Mouse (Mus musculus) C2C12 (cell line): Measurements from ENCODE around the gene Nav2. TPM values are rescaled to one million over a fixed set of nuclear protein-coding genes. Genes with fewer than 3 reads are reported as not detected.

Experiments used
- H3K27me3 ChIP-seq: one replicate; pipeline ENCODE4 v1.6.1; 2011; ENCODE audit not compliant: control insufficient read depth, insufficient read depth, insufficient read length
- H3K36me3 ChIP-seq: one replicate; pipeline ENCODE4 v1.6.1; 2011; ENCODE audit not compliant: control insufficient read depth, insufficient read depth
- H3K4me3 ChIP-seq: one replicate; pipeline ENCODE4 v1.5.1; 2011; ENCODE audit warnings: mild to moderate bottlenecking, control low read depth; ENCODE audit not compliant: poor library complexity, insufficient read depth, severe bottlenecking
- H3K79me2 ChIP-seq: one replicate; pipeline ENCODE4 v1.6.1; 2011; ENCODE audit not compliant: control insufficient read depth, insufficient read depth
- H3K79me3 ChIP-seq: one replicate; pipeline ENCODE4 v1.6.1; 2011; ENCODE audit warnings: low read depth, control low read depth
- H3ac ChIP-seq: one replicate; pipeline ENCODE3; 2011; ENCODE audit warnings: low read depth; ENCODE audit not compliant: control insufficient read depth, insufficient read length
- CEBPB ChIP-seq: IDR thresholded peaks from one replicate; pipeline ENCODE4 v1.6.1; 2011; ENCODE audit warnings: low read depth, mild to moderate bottlenecking, control low read depth, moderate library complexity
- CTCF ChIP-seq: IDR thresholded peaks from one replicate; pipeline ENCODE4 v1.5.1; 2011; ENCODE audit not compliant: control insufficient read depth, insufficient read depth, insufficient read length
- FOSL1 ChIP-seq: IDR thresholded peaks from one replicate; pipeline ENCODE4 v1.8.0; 2011; ENCODE audit warnings: mild to moderate bottlenecking, low read length; ENCODE audit not compliant: poor library complexity, insufficient read depth, severe bottlenecking
- MAX ChIP-seq: IDR thresholded peaks from one replicate; pipeline ENCODE4 v1.6.1; 2011; ENCODE audit warnings: mild to moderate bottlenecking, control low read depth
- MYOD1 ChIP-seq: IDR thresholded peaks from one replicate; pipeline ENCODE4 v1.6.1; 2011; ENCODE audit warnings: low read depth; ENCODE audit not compliant: control insufficient read depth, insufficient read length
- MYOG ChIP-seq: IDR thresholded peaks from one replicate; pipeline ENCODE4 v1.6.1; 2011; ENCODE audit not compliant: control insufficient read depth, insufficient read length; ENCODE audit errors: extremely low read depth
- USF1 ChIP-seq: IDR thresholded peaks from one replicate; pipeline ENCODE4 v1.6.1; 2011; ENCODE audit warnings: low read depth, mild to moderate bottlenecking, control low read depth, moderate library complexity
- polyA plus RNA-seq: library from polyadenylated mRNA; unstranded; fragments of >200 nt; fragmentation: generic; extraction: Trizol; gene quantifications from one replicate; pipeline ENCODE4 v1.2.1, GENCODE M21; 2012; ENCODE audit warnings: missing spikeins

Nav2 gene
- polyA plus RNA-seq, 1 experiment, result 4.7 TPM

- Histone ChIP-seq H3K27me3 (no peaks in the 10 kb centered on the region), H3K36me3 (peaks cover 92% of the 10 kb centered on the region), H3K4me3 (no peak overlapping the region), H3ac (no peak overlapping the region), H3K79me3 (peaks cover 47% of the 10 kb centered on the region), H3K79me2 (peaks cover 63% of the 10 kb centered on the region)
- TF ChIP-seq FOSL1 (no peak), CEBPB (no peak), MYOG (no peak), MAX (no peak), CTCF (no peak), MYOD1 (no peak), USF1 (no peak)
Observed at GRCm38 (mm10) chr7:48875096-48875495, 33.4 kb upstream of the Nav2 start.

- Histone ChIP-seq H3K79me2 (peaks cover 71% of the 10 kb centered on the region), H3K36me3 (peaks cover 80% of the 10 kb centered on the region), H3K27me3 (no peaks in the 10 kb centered on the region), H3K4me3 (no peak overlapping the region), H3ac (no peak overlapping the region), H3K79me3 (peaks cover 54% of the 10 kb centered on the region)
- TF ChIP-seq MYOD1 (no peak), CEBPB (no peak), USF1 (no peak), CTCF (peak; percentile 16)
Observed at GRCm38 (mm10) chr7:48876526-48876925, 32.0 kb upstream of the Nav2 start.

- Histone ChIP-seq H3K79me3 (peaks cover 51% of the 10 kb centered on the region), H3ac (peak overlapping the region; percentile 66), H3K36me3 (peaks cover 66% of the 10 kb centered on the region), H3K27me3 (no peaks in the 10 kb centered on the region), H3K4me3 (no peak overlapping the region), H3K79me2 (peaks cover 80% of the 10 kb centered on the region)
- peak; percentile 95 for TF ChIP-seq MYOD1
- TF ChIP-seq MAX, result peak; percentile 59
- no peak for TF ChIP-seq CEBPB
- peak; percentile 58 for TF ChIP-seq FOSL1
Observed at GRCm38 (mm10) chr7:48877786-48878390, 30.6 kb upstream of the Nav2 start.

- H3K79me3 ChIP-seq, result peaks cover 50% of the 10 kb centered on the region
- TF ChIP-seq USF1, result peak; percentile 76
- TF ChIP-seq MYOG, result no peak
- no peak for TF ChIP-seq MAX
- no peaks in the 10 kb centered on the region for H3K27me3 ChIP-seq
- peak overlapping the region; percentile 68 for H3ac ChIP-seq
- H3K4me3 ChIP-seq, result peak overlapping the region; percentile 73
- peaks cover 49% of the 10 kb centered on the region for H3K36me3 ChIP-seq
- H3K79me2 ChIP-seq, result peaks cover 73% of the 10 kb centered on the region
Observed at GRCm38 (mm10) chr7:48879574-48879973, 28.9 kb upstream of the Nav2 start.

- Histone ChIP-seq H3K36me3 (peaks cover 37% of the 10 kb centered on the region), H3K4me3 (peak overlapping the region; percentile 73), H3ac (peak overlapping the region; percentile 98), H3K27me3 (no peaks in the 10 kb centered on the region), H3K79me3 (peaks cover 42% of the 10 kb centered on the region), H3K79me2 (peaks cover 61% of the 10 kb centered on the region)
- TF ChIP-seq CTCF, result no peak
- no peak for TF ChIP-seq USF1
- no peak for TF ChIP-seq FOSL1
- no peak for TF ChIP-seq CEBPB
- no peak for TF ChIP-seq MYOG
- TF ChIP-seq MYOD1, result no peak
- no peak for TF ChIP-seq MAX
Observed at GRCm38 (mm10) chr7:48880591-48881481, 27.7 kb upstream of the Nav2 start.

GRCm38 (mm10) chr7:48881486-48881885 lies 27.0 kb upstream of the Nav2 start, which contains the start of gene E2f8:
Gene E2f8, minus strand, starts transcription at chr7:48881596.
- TF ChIP-seq MYOG, result no peak
- TF ChIP-seq MAX, result no peak
- TF ChIP-seq USF1, result no peak
- no peak for TF ChIP-seq CTCF
- no peaks in the 10 kb centered on the region for H3K27me3 ChIP-seq
- H3ac ChIP-seq, result peak within 1 kb of the TSS; percentile 98
- peaks cover 38% of the 10 kb centered on the region for H3K79me3 ChIP-seq
- peaks cover 30% of the 10 kb centered on the region for H3K36me3 ChIP-seq
- peaks cover 54% of the 10 kb centered on the region for H3K79me2 ChIP-seq
- H3K4me3 ChIP-seq, result peak within 1 kb of the TSS; percentile 73
